Mouse (Mus musculus) liver, embryonic 14.5 days (tissue): Measurements from ENCODE around the gene Cbl. TPM values are rescaled to one million over a fixed set of nuclear protein-coding genes. Genes with fewer than 3 reads are reported as not detected.
A peak's percentile ranks its signal among the peaks of the same experiment; 100 is the strongest.

ENCODE experiments used
- ATAC-seq: fragments of 200-750 bp; cut with Nextera tagmentation; 2 replicates; pipeline ENCODE4 v1.8.0; 2017; ENCODE audit warnings: moderate number of reproducible peaks, mild to moderate bottlenecking, moderate library complexity; ENCODE audit not compliant: insufficient read depth
- DNase-seq, 3 experiments: peaks; one replicate each; pipeline ENCODE4 v3.0.0-alpha.2; 2012 to 2013; ENCODE audit warnings: low read depth in 3 of 3, low spot score in 3 of 3
- H3K27ac ChIP-seq: fragments of 300-500 bp; sonication (generic); 2 replicates; pipeline ENCODE4 v1.5.1; 2014; ENCODE audit warnings: moderate library complexity, mild to moderate bottlenecking, control low read depth, inconsistent platforms
- H3K27me3 ChIP-seq: fragments of 300-500 bp; sonication (generic); 2 replicates; pipeline ENCODE4 v1.6.1; 2014; ENCODE audit warnings: mild to moderate bottlenecking, low read length, moderate library complexity; ENCODE audit not compliant: control insufficient read depth, insufficient read depth
- H3K36me3 ChIP-seq: fragments of 300-500 bp; sonication (generic); replicated peaks from 2 replicates; pipeline ENCODE4 v1.6.1; 2014; ENCODE audit warnings: low read depth; ENCODE audit not compliant: control insufficient read depth, insufficient read depth
- H3K4me1 ChIP-seq, 2 experiments: fragments of 200-500 bp in 1 of 2; fragments of 300-500 bp in 1 of 2; sonication (generic) in 1 of 2; replicated peaks; 2 replicates each; pipeline ENCODE4 v1.6.1; 2012 to 2014; ENCODE audit warnings: antibody characterized with exemption in 1 of 2, inconsistent platforms in 1 of 2, low read length in 1 of 2; ENCODE audit not compliant: control insufficient read depth in 2 of 2, insufficient read depth in 2 of 2
- H3K4me2 ChIP-seq: fragments of 300-500 bp; sonication (generic); 2 replicates; pipeline ENCODE4 v1.6.1; 2014; ENCODE audit warnings: low read depth, mild to moderate bottlenecking, control low read depth, moderate library complexity
- H3K4me3 ChIP-seq, 2 experiments: fragments of 200-500 bp in 1 of 2; fragments of 300-500 bp in 1 of 2; sonication (generic) in 1 of 2; 2 replicates each; pipeline ENCODE4 v1.5.1; 2012 to 2014; ENCODE audit warnings: low read depth in 2 of 2, low read length in 2 of 2, mild to moderate bottlenecking in 2 of 2, control low read depth in 1 of 2, inconsistent platforms in 1 of 2, moderate library complexity in 1 of 2; ENCODE audit not compliant: insufficient read depth in 1 of 2
- H3K9ac ChIP-seq: fragments of 300-500 bp; sonication (generic); replicated peaks from 2 replicates; pipeline ENCODE4 v1.6.1; 2014; ENCODE audit warnings: mild to moderate bottlenecking, control low read depth, moderate library complexity
- H3K9me3 ChIP-seq: fragments of 300-500 bp; sonication (generic); 2 replicates; pipeline ENCODE4 v1.6.1; 2016; ENCODE audit warnings: low read length, mixed read lengths; ENCODE audit not compliant: control insufficient read depth
- CTCF ChIP-seq: IDR thresholded peaks from 2 replicates; pipeline ENCODE4 v1.5.1; 2016; ENCODE audit warnings: antibody characterized with exemption, low read depth, control low read depth
- EP300 ChIP-seq: IDR thresholded peaks from 2 replicates; pipeline ENCODE4 v1.6.1; 2016; ENCODE audit warnings: antibody characterized with exemption, low read depth
- WGBS: fragments of 180-500 bp; shearing (Covaris S2); extraction: QIAGEN DNeasy Blood & Tissue Kit; methylation state at CpG from one replicate; pipeline ENCODE4 v1.1.7; 2014; ENCODE audit not compliant: insufficient replicate concordance; 5-methylcytosine and 5-hydroxymethylcytosine counted together
- polyA plus RNA-seq, 2 experiments: library from polyadenylated mRNA; depleted of rRNA in 1 of 2; stranded (reverse) in 1 of 2; unstranded in 1 of 2; fragments of >200 nt; fragmentation: Nextera tagmentation in 1 of 2; extraction: Ambion mirVana in 1 of 2; gene quantifications; 2 replicates each; pipeline versions ENCODE4 v1.2.1 to v1.2.3; 2012 to 2014

The Cbl gene
- polyA plus RNA-seq, 2 experiments: 3.7 to 3.9 TPM

DNA sequence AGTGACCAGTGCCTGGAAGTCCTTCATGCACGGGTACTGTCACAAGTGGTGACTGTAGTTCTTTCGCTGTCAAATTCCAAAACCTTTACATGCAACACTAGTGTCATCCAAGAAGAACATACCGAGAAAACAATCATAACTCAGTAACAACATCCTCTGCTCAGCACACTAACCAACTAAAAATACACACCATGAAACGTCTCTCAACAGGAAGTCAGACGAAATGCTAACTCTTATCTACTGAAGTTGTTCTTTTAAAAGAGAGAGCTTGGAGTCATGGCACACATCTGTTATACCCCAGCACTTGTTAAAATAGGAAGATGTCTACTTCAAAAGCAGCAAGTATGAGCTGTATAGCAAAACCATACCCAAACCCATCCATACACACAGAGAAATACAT, 52.3 kb downstream of the Cbl start:
- ATAC-seq (no peak), DNase-seq (no peak)
- Histone ChIP-seq H3K36me3 (no peaks in the 10 kb centered on the region), H3K4me2 (no peak overlapping the region), H3K9ac (no peak overlapping the region), H3K27me3 (no peaks in the 10 kb centered on the region), H3K27ac (no peak overlapping the region), H3K9me3 (no peaks in the 10 kb centered on the region), H3K4me1 (peaks cover 4 to 8% of the 10 kb centered on the region in 2 experiments), H3K4me3 (no peak overlapping the region)
- TF ChIP-seq EP300: no peak
- TF ChIP-seq CTCF: no peak
- WGBS: 33% methylated on average over 5 of the region's 5 CpGs

DNA sequence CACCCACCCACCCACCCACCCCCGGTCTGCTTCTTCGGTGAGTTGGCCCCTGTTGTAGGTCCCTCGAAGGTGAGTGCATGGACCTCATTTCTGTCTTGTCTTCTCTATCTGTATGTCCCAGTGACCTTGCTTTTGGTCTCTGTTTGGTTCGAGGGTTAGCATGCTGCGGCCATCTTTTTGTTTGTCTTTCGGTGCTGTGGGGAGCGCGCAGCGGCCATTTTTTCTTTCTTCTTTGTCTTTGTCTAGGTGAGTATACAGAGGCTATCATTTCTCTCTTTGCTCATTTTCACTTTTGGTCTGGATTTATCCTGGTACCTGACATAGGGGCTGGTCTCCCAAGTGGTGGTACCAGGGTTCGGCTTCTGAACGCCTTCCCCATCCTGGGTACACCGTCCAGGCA, 55.0 kb downstream of the Cbl start:
- no peaks in the 10 kb centered on the region for H3K36me3 ChIP-seq
- WGBS: 89% methylated on average over 12 of the region's 12 CpGs
- H3K4me1 ChIP-seq: peaks cover 4 to 16% of the 10 kb centered on the region in 2 experiments
- no peak overlapping the region for H3K4me3 ChIP-seq
- no peak for TF ChIP-seq CTCF
- no peak for TF ChIP-seq EP300
- DNase-seq (no peak), ATAC-seq (no peak)
- H3K9me3 ChIP-seq: no peaks in the 10 kb centered on the region
- no peaks in the 10 kb centered on the region for H3K27me3 ChIP-seq
- H3K4me2 ChIP-seq: no peak overlapping the region
- no peak overlapping the region for H3K9ac ChIP-seq
- H3K27ac ChIP-seq: no peak overlapping the region

DNA sequence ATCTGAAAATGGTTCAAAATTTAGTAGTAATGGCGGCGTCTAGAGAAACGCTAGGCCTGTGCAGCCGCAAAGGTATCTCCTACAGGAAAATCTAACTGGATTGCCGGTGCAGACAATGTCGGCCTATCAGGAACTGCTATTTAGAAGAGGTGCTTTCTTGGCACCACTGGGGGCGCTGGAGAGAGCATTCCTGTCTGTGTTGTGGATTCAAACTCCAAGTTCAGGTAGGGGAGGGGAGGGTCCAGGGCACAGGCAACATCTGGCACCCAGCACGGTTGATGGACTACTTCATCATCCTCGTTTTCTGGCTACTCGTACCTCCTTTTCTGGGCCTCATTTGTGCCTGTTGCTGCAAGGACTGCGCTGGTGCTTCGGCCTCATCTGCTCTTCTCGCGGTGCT, 55.5 kb downstream of the Cbl start:
- no peak for TF ChIP-seq EP300
- peak; percentile 56 for TF ChIP-seq CTCF
- H3K27me3 ChIP-seq: no peaks in the 10 kb centered on the region
- H3K27ac ChIP-seq: no peak overlapping the region
- H3K4me3 ChIP-seq: no peak overlapping the region
- peaks cover 4 to 16% of the 10 kb centered on the region in 2 experiments for H3K4me1 ChIP-seq
- ATAC-seq (no peak), DNase-seq (peak; percentile 14 to 24 (median 17))
- WGBS: 81% methylated on average over 14 of the region's 14 CpGs
- H3K9me3 ChIP-seq: no peaks in the 10 kb centered on the region
- no peak overlapping the region for H3K4me2 ChIP-seq
- H3K36me3 ChIP-seq: no peaks in the 10 kb centered on the region
- H3K9ac ChIP-seq: no peak overlapping the region

DNA sequence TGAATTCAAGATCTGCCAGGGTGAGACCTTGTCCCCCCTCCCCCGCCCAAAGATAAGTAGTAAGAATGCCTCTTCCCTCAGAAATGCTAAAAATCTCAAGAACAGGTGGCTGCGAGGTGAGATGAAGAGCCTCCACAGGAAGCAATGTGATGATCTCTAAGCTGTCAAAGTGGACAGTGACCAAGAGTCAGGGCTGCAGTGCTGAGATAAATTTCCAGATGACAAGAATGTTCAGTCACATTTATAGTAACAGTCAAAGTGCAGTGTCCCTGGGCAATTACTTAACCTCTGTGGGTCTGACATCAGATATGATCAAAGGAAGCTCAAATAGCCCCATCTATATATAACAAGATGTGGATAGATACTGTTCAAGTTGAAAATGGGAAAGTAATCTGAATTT, 56.4 kb downstream of the Cbl start:
- Histone ChIP-seq H3K9me3 (no peaks in the 10 kb centered on the region), H3K4me1 (peaks cover 4 to 16% of the 10 kb centered on the region in 2 experiments), H3K27ac (no peak overlapping the region), H3K9ac (no peak overlapping the region; the same call in 1 of the 2 replicates), H3K4me3 (no peak overlapping the region), H3K4me2 (no peak overlapping the region), H3K27me3 (no peaks in the 10 kb centered on the region), H3K36me3 (peaks cover 8% of the 10 kb centered on the region)
- DNase-seq (no peak), ATAC-seq (no peak)
- WGBS: 20% methylated on average over 2 of the region's 2 CpGs
- TF ChIP-seq EP300 (no peak), CTCF (no peak)

DNA sequence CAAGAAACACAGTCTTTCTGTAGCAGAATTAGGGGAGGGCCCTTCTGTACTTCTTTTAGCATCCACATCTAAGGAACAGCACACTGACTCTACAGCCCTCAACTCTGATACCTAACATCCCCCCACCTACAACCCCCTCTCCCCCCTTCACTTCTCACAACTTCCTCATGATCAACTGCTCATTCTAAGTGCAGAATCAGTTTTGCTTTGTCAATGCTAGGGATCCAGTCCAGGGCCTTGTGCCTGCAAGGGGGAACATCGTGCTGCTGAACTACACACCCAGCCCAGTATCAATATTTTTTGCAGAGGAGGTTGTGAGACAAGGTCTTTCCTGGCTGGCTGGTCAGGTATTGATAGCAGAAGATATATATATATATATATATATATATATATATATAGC, 57.9 kb downstream of the Cbl start:
- H3K4me2 ChIP-seq: no peak overlapping the region
- 3% methylated on average over 1 of the region's 1 CpGs for WGBS
- no peaks in the 10 kb centered on the region for H3K9me3 ChIP-seq
- no peaks in the 10 kb centered on the region for H3K27me3 ChIP-seq
- peaks cover 10% of the 10 kb centered on the region for H3K36me3 ChIP-seq
- no peak for DNase-seq
- TF ChIP-seq EP300: no peak
- TF ChIP-seq CTCF: no peak
- H3K4me1 ChIP-seq: peaks cover 4 to 14% of the 10 kb centered on the region in 2 experiments
- H3K27ac ChIP-seq: no peak overlapping the region
- no peak for ATAC-seq
- H3K4me3 ChIP-seq: no peak overlapping the region
- no peak overlapping the region for H3K9ac ChIP-seq
